Mouse (Mus musculus): ENCODE results near the gene Plekhg5. TPM values are rescaled to one million over a fixed set of nuclear protein-coding genes. Genes with fewer than 3 reads are reported as not detected.

Gene Plekhg5
- polyA plus RNA-seq, 1 experiment: 11.8 TPM

- Histone ChIP-seq H3K27me3 (ENCODE audit: control insufficient read depth, insufficient read depth, low read length) (no peaks in the 10 kb centered on the region), H3K4me3 (replicated peaks; ENCODE audit: insufficient read depth, low read depth, low read length) (no peak overlapping the region), H3K27ac (ENCODE audit: insufficient read depth, low read length) (no peak overlapping the region; the same call in 1 of the 2 replicates), H3K4me1 (ENCODE audit: control insufficient read depth, insufficient read depth, low read length) (peaks cover 7% of the 10 kb centered on the region)
- WGBS: 18% methylated on average over 27 of the region's 27 CpGs
- DNase-seq: peak; percentile 52 to 60
- TF ChIP-seq POLR2A (IDR thresholded peaks at IDR 0.05; ENCODE audit: borderline replicate concordance, insufficient read depth, low read length) (no peak), CTCF (IDR thresholded peaks at IDR 0.05; ENCODE audit: borderline replicate concordance, insufficient read depth, low read depth, low read length) (peak; percentile 65)
Measured at GRCm38 (mm10) chr4:152095937-152096910, 23.9 kb downstream of the Plekhg5 start.

GRCm38 (mm10) chr4:152096927-152097326 lies 24.6 kb downstream of the Plekhg5 start:
- Histone ChIP-seq H3K27me3 (ENCODE audit: control insufficient read depth, insufficient read depth, low read length) (no peaks in the 10 kb centered on the region), H3K27ac (ENCODE audit: insufficient read depth, low read length) (no peak overlapping the region; the same call in 1 of the 2 replicates), H3K4me3 (replicated peaks; ENCODE audit: insufficient read depth, low read depth, low read length) (peak overlapping the region; percentile 5), H3K4me1 (ENCODE audit: control insufficient read depth, insufficient read depth, low read length) (peaks cover 7% of the 10 kb centered on the region)
- no peak for DNase-seq
- 54% methylated on average over 6 of the region's 6 CpGs for WGBS
- TF ChIP-seq POLR2A (IDR thresholded peaks at IDR 0.05; ENCODE audit: borderline replicate concordance, insufficient read depth, low read length): no peak
- no peak for TF ChIP-seq CTCF (IDR thresholded peaks at IDR 0.05; ENCODE audit: borderline replicate concordance, insufficient read depth, low read depth, low read length)

- no peak for TF ChIP-seq CTCF (IDR thresholded peaks at IDR 0.05; ENCODE audit: borderline replicate concordance, insufficient read depth, low read depth, low read length)
- TF ChIP-seq POLR2A (IDR thresholded peaks at IDR 0.05; ENCODE audit: borderline replicate concordance, insufficient read depth, low read length): no peak
- no peak overlapping the region for H3K4me3 ChIP-seq (replicated peaks; ENCODE audit: insufficient read depth, low read depth, low read length)
- peaks cover 7% of the 10 kb centered on the region for H3K4me1 ChIP-seq (ENCODE audit: control insufficient read depth, insufficient read depth, low read length)
- no peak overlapping the region for H3K27ac ChIP-seq (ENCODE audit: insufficient read depth, low read length)
- WGBS: 28% methylated on average over 11 of the region's 11 CpGs
- DNase-seq: peak in 1 of 2 experiments; percentile 39
- no peaks in the 10 kb centered on the region for H3K27me3 ChIP-seq (ENCODE audit: control insufficient read depth, insufficient read depth, low read length)
Measured at GRCm38 (mm10) chr4:152097911-152098799, 25.9 kb downstream of the Plekhg5 start.

- H3K27me3 ChIP-seq (ENCODE audit: control insufficient read depth, insufficient read depth, low read length): no peaks in the 10 kb centered on the region
- no peak for DNase-seq
- no peak overlapping the region for H3K4me3 ChIP-seq (replicated peaks; ENCODE audit: insufficient read depth, low read depth, low read length)
- 83% methylated on average over 11 of the region's 11 CpGs for WGBS
- TF ChIP-seq POLR2A (IDR thresholded peaks at IDR 0.05; ENCODE audit: borderline replicate concordance, insufficient read depth, low read length) (no peak), CTCF (IDR thresholded peaks at IDR 0.05; ENCODE audit: borderline replicate concordance, insufficient read depth, low read depth, low read length) (no peak)
- H3K4me1 ChIP-seq (ENCODE audit: control insufficient read depth, insufficient read depth, low read length): peaks cover 7% of the 10 kb centered on the region; the same call in 1 of the 2 replicates
- H3K27ac ChIP-seq (ENCODE audit: insufficient read depth, low read length): no peak overlapping the region
Measured at GRCm38 (mm10) chr4:152100541-152100940, 28.2 kb downstream of the Plekhg5 start.

- WGBS: 88% methylated on average over 7 of the region's 7 CpGs
- Histone ChIP-seq H3K4me3 (replicated peaks; ENCODE audit: insufficient read depth, low read depth, low read length) (no peak overlapping the region), H3K27ac (ENCODE audit: insufficient read depth, low read length) (no peak overlapping the region), H3K27me3 (ENCODE audit: control insufficient read depth, insufficient read depth, low read length) (no peaks in the 10 kb centered on the region), H3K4me1 (ENCODE audit: control insufficient read depth, insufficient read depth, low read length) (peaks cover 7% of the 10 kb centered on the region; the same call in 1 of the 2 replicates)
- no peak for DNase-seq
- TF ChIP-seq CTCF (IDR thresholded peaks at IDR 0.05; ENCODE audit: borderline replicate concordance, insufficient read depth, low read depth, low read length): no peak
- no peak for TF ChIP-seq POLR2A (IDR thresholded peaks at IDR 0.05; ENCODE audit: borderline replicate concordance, insufficient read depth, low read length)
Measured at GRCm38 (mm10) chr4:152101081-152101653, 28.9 kb downstream of the Plekhg5 start.

GRCm38 (mm10) chr4:152101921-152102320 lies 29.6 kb downstream of the Plekhg5 start:
- Histone ChIP-seq H3K4me3 (replicated peaks; ENCODE audit: insufficient read depth, low read depth, low read length) (no peak overlapping the region), H3K27ac (ENCODE audit: insufficient read depth, low read length) (no peak overlapping the region), H3K27me3 (ENCODE audit: control insufficient read depth, insufficient read depth, low read length) (no peaks in the 10 kb centered on the region), H3K4me1 (ENCODE audit: control insufficient read depth, insufficient read depth, low read length) (peaks cover 7% of the 10 kb centered on the region; the same call in 1 of the 2 replicates)
- WGBS: 97% methylated on average over 16 of the region's 16 CpGs
- DNase-seq: no peak
- TF ChIP-seq POLR2A (IDR thresholded peaks at IDR 0.05; ENCODE audit: borderline replicate concordance, insufficient read depth, low read length): no peak
- TF ChIP-seq CTCF (IDR thresholded peaks at IDR 0.05; ENCODE audit: borderline replicate concordance, insufficient read depth, low read depth, low read length): no peak

- Histone ChIP-seq H3K4me1 (ENCODE audit: control insufficient read depth, insufficient read depth, low read length) (peaks cover 6% of the 10 kb centered on the region; the same call in 1 of the 2 replicates), H3K4me3 (replicated peaks; ENCODE audit: insufficient read depth, low read depth, low read length) (no peak overlapping the region), H3K27ac (ENCODE audit: insufficient read depth, low read length) (no peak overlapping the region), H3K27me3 (ENCODE audit: control insufficient read depth, insufficient read depth, low read length) (no peaks in the 10 kb centered on the region)
- 42% methylated on average over 7 of the region's 7 CpGs for WGBS
- no peak for TF ChIP-seq POLR2A (IDR thresholded peaks at IDR 0.05; ENCODE audit: borderline replicate concordance, insufficient read depth, low read length)
- peak; percentile 84 for TF ChIP-seq CTCF (IDR thresholded peaks at IDR 0.05; ENCODE audit: borderline replicate concordance, insufficient read depth, low read depth, low read length)
- peak; percentile 41 to 69 for DNase-seq
Measured at GRCm38 (mm10) chr4:152103025-152103424, 30.7 kb downstream of the Plekhg5 start.

Data from cerebellum, adult 2 months (tissue).